Mouse (Mus musculus) embryo, embryonic 11 days (tissue): ENCODE data around the gene Cacnb1.

Source experiments
- DNase-seq: peaks from one replicate; pipeline ENCODE4 v3.0.0-alpha.2; 2015

Gene Cacnb1

GRCm38 (mm10) chr11:97953939-97954275 is 68.9 kb downstream of the Cacnb1 start:
- DNase-seq = no peak

GRCm38 (mm10) chr11:97953179-97953938 is 69.5 kb downstream of the Cacnb1 start:
- no peak for DNase-seq

GRCm38 (mm10) chr11:97952367-97953006 is 70.3 kb downstream of the Cacnb1 start:
- no peak for DNase-seq
